Mouse (Mus musculus): ENCODE measurements around the gene Clcc1.

- TF ChIP-seq POLR2A (IDR thresholded peaks at IDR 0.05; ENCODE audit: borderline replicate concordance, extremely low read depth, insufficient read depth, insufficient read length, poor library complexity, severe bottlenecking): no peak
- no peak for TF ChIP-seq CTCF (IDR thresholded peaks at IDR 0.05; ENCODE audit: borderline replicate concordance, extremely low read depth, insufficient read depth, insufficient read length)
Observed at GRCm38 (mm10) chr3:108727344-108727743, 73.6 kb downstream of the Clcc1 start.

Measured in brain, embryonic 14.5 days (tissue).